Mouse (Mus musculus) small intestine, adult 10 weeks (tissue): ENCODE data around the gene 4933412E24Rik. TPM values are rescaled to one million over a fixed set of nuclear protein-coding genes. Genes with fewer than 3 reads are reported as not detected.

Source experiments
- polyA plus RNA-seq: library from polyadenylated mRNA; stranded (reverse); fragments of 350-450 nt; fragmentation: Illumina TruSeq; extraction: RNeasy Lipid Tissue Mini Kit (QIAGEN cat#74804); gene quantifications from one replicate; pipeline ENCODE4 v1.2.3, GENCODE M21; 2014; ENCODE audit warnings: low replicate concordance

Gene 4933412E24Rik
- not detected for polyA plus RNA-seq

GRCm38 (mm10) chr15:60016513-60016912, at the start of gene 4933412E24Rik:
Gene 4933412E24Rik, minus strand, starts transcription at chr15:60016613.

